ENCODE assay signal across 8 mouse cellular contexts in genomic region chr2:84734351-84734864, GRCm38 (mm10). TPM values are rescaled to one million over a fixed set of nuclear protein-coding genes. Genes with fewer than 3 reads are reported as not detected.
A peak's percentile ranks its signal among the peaks of the same experiment; 100 is the strongest.
DNase-seq lines count a peak whose midpoint lies in the region; ATAC-seq and TF ChIP-seq lines count a peak whose summit lies in the region.

No protein-coding gene starts in this region.

- H3K27ac ChIP-seq in kidney, embryonic 16.5 days (ENCODE audit: low read length), result no peak overlapping the region
- H3K27ac ChIP-seq in hindbrain, postnatal 0 days, result peak overlapping the region; percentile 77
- peak overlapping the region; percentile 79 for H3K27ac ChIP-seq in midbrain, embryonic 16.5 days (ENCODE audit: low read length)

- peak overlapping the region; percentile 70 for H3K4me2 ChIP-seq in kidney, embryonic 16.5 days (replicated peaks; ENCODE audit: low read depth, low read length)
- peak overlapping the region; percentile 75 for H3K4me2 ChIP-seq in hindbrain, postnatal 0 days (ENCODE audit: low read depth, low read length)
- H3K4me2 ChIP-seq in midbrain, embryonic 16.5 days (ENCODE audit: low read length), result peak overlapping the region; percentile 66

- H3K4me1 ChIP-seq in kidney, embryonic 16.5 days (ENCODE audit: insufficient read depth, low read length), result peaks cover 51% of the 10 kb centered on the region
- H3K4me1 ChIP-seq in hindbrain, postnatal 0 days (ENCODE audit: insufficient read depth, low read length), result peaks cover 35% of the 10 kb centered on the region
- H3K4me1 ChIP-seq in midbrain, embryonic 16.5 days (ENCODE audit: control insufficient read depth, insufficient read depth, low read length), result peaks cover 53% of the 10 kb centered on the region

- WGBS in kidney, embryonic 16.5 days, result 0% methylated on average over 11 of the region's 11 CpGs
- WGBS in hindbrain, postnatal 0 days, result 0% methylated on average over 11 of the region's 11 CpGs
- 0% methylated on average over 11 of the region's 11 CpGs for WGBS in midbrain, embryonic 16.5 days

- TF ChIP-seq CTCF in hindbrain, postnatal 0 days (IDR thresholded peaks at IDR 0.05; ENCODE audit: low read depth), result no peak

- H3K27me3 ChIP-seq in kidney, embryonic 16.5 days (ENCODE audit: insufficient read depth, low read length), result no peaks in the 10 kb centered on the region
- no peaks in the 10 kb centered on the region for H3K27me3 ChIP-seq in hindbrain, postnatal 0 days (ENCODE audit: insufficient read depth, low read length)
- no peaks in the 10 kb centered on the region for H3K27me3 ChIP-seq in midbrain, embryonic 16.5 days (ENCODE audit: control insufficient read depth, insufficient read depth, low read depth, low read length)

- H3K9me3 ChIP-seq in kidney, embryonic 16.5 days (ENCODE audit: low read length), result no peaks in the 10 kb centered on the region
- no peaks in the 10 kb centered on the region for H3K9me3 ChIP-seq in hindbrain, postnatal 0 days (ENCODE audit: low read length)
- H3K9me3 ChIP-seq in midbrain, embryonic 16.5 days (replicated peaks; ENCODE audit: control insufficient read depth, low read length, poor library complexity, severe bottlenecking), result no peaks in the 10 kb centered on the region

- H3K4me3 ChIP-seq in kidney, embryonic 16.5 days (ENCODE audit: low read length), result peak overlapping the region; percentile 49
- peak overlapping the region; percentile 47 for H3K4me3 ChIP-seq in hindbrain, postnatal 0 days (ENCODE audit: low read length)
- peak overlapping the region; percentile 49 for H3K4me3 ChIP-seq in midbrain, embryonic 16.5 days (ENCODE audit: low read depth, low read length)

- H3K9ac ChIP-seq in kidney, embryonic 16.5 days (replicated peaks; ENCODE audit: low read length), result peak overlapping the region; percentile 61
- H3K9ac ChIP-seq in hindbrain, postnatal 0 days (replicated peaks; ENCODE audit: low read length), result peak overlapping the region; percentile 70
- peak overlapping the region; percentile 81 for H3K9ac ChIP-seq in midbrain, embryonic 16.5 days (ENCODE audit: low read depth, low read length)

- no peak for ATAC-seq in kidney, embryonic 16.5 days (ENCODE audit: low FRiP score, low TSS enrichment)
- peak; percentile 57 for ATAC-seq in hindbrain, postnatal 0 days
- ATAC-seq in midbrain, embryonic 16.5 days, result peak; percentile 67

- H3K36me3 ChIP-seq in kidney, embryonic 16.5 days (ENCODE audit: insufficient read depth, low read length), result no peaks in the 10 kb centered on the region
- H3K36me3 ChIP-seq in hindbrain, postnatal 0 days (ENCODE audit: insufficient read depth, low read length), result no peaks in the 10 kb centered on the region
- no peaks in the 10 kb centered on the region for H3K36me3 ChIP-seq in midbrain, embryonic 16.5 days (ENCODE audit: control insufficient read depth, insufficient read depth, low read length)

- no peak for DNase-seq in kidney, adult 18-20 months
- DNase-seq in NIH3T3 (ENCODE audit: low read depth), result peak; percentile 52
- DNase-seq in embryo, embryonic 11 days, result peak; percentile 64
- DNase-seq in hindbrain, postnatal 0 days (ENCODE audit: low spot score), result peak; percentile 70
- DNase-seq in urinary bladder, postnatal 14 days (ENCODE audit: low spot score), result no peak
- DNase-seq in gastrocnemius, postnatal 25 days, result no peak

RNA-seq across cellular contexts. Expression of gene Ypel4, which starts 0.6 kb away (rescaled TPM):
- 5.4 and 9.4 TPM in 2 replicates for polyA plus RNA-seq in kidney, embryonic 16.5 days (2015; fragmentation: Nextera tagmentation; extraction: Ambion mirVana)
- 10.0 and 16.8 TPM in 2 replicates for total RNA-seq in hindbrain, postnatal 0 days (2014; rRNA removed)
- 12.3 and 13.1 TPM in 2 replicates for polyA plus RNA-seq in hindbrain, postnatal 0 days (2015; fragmentation: Nextera tagmentation; extraction: Ambion mirVana)
- polyA plus RNA-seq in midbrain, embryonic 16.5 days (2015; fragmentation: Nextera tagmentation; extraction: Ambion mirVana), result 27.7 and 28.1 TPM in 2 replicates
- under 1 TPM; 0.49 to 0.51 TPM for total RNA-seq in gastrocnemius, postnatal 25 days (2021)

RNA-seq across cellular contexts. Expression of gene Clp1, which starts 7.3 kb away (rescaled TPM):
- 31.1 and 32.1 TPM in 2 replicates for polyA plus RNA-seq in kidney, embryonic 16.5 days (2015; fragmentation: Nextera tagmentation; extraction: Ambion mirVana)
- total RNA-seq in hindbrain, postnatal 0 days (2014; rRNA removed), result 6.3 and 14.3 TPM in 2 replicates
- 11.2 and 12.0 TPM in 2 replicates for polyA plus RNA-seq in hindbrain, postnatal 0 days (2015; fragmentation: Nextera tagmentation; extraction: Ambion mirVana)
- 20.1 and 23.0 TPM in 2 replicates for polyA plus RNA-seq in midbrain, embryonic 16.5 days (2015; fragmentation: Nextera tagmentation; extraction: Ambion mirVana)
- 1 to 10 TPM; 3.2 to 3.5 TPM for total RNA-seq in gastrocnemius, postnatal 25 days (2021)

RNA-seq across cellular contexts. Expression of gene Gm19426, which starts 9.0 kb away (rescaled TPM):
- polyA plus RNA-seq in kidney, embryonic 16.5 days (2015; fragmentation: Nextera tagmentation; extraction: Ambion mirVana), result 9.8 and 10.9 TPM in 2 replicates
- total RNA-seq in hindbrain, postnatal 0 days (2014; rRNA removed), result 2.9 and 4.3 TPM in 2 replicates
- polyA plus RNA-seq in hindbrain, postnatal 0 days (2015; fragmentation: Nextera tagmentation; extraction: Ambion mirVana), result 3.8 and 6.1 TPM in 2 replicates
- polyA plus RNA-seq in midbrain, embryonic 16.5 days (2015; fragmentation: Nextera tagmentation; extraction: Ambion mirVana), result 4.3 and 4.8 TPM in 2 replicates
- under 1 TPM; 0.54 to 0.95 TPM for total RNA-seq in gastrocnemius, postnatal 25 days (2021)

RNA-seq across cellular contexts. Expression of gene Zdhhc5, which starts 19.4 kb away (rescaled TPM):
- polyA plus RNA-seq in kidney, embryonic 16.5 days (2015; fragmentation: Nextera tagmentation; extraction: Ambion mirVana), result 30.4 and 30.6 TPM in 2 replicates
- total RNA-seq in hindbrain, postnatal 0 days (2014; rRNA removed), result 38.2 and 41.3 TPM in 2 replicates
- polyA plus RNA-seq in hindbrain, postnatal 0 days (2015; fragmentation: Nextera tagmentation; extraction: Ambion mirVana), result 14.6 and 16.8 TPM in 2 replicates
- 19.5 and 21.3 TPM in 2 replicates for polyA plus RNA-seq in midbrain, embryonic 16.5 days (2015; fragmentation: Nextera tagmentation; extraction: Ambion mirVana)
- 10 to 100 TPM; 56.6 TPM for total RNA-seq in gastrocnemius, postnatal 25 days (2021)

RNA-seq across cellular contexts. Expression of gene Serping1, which starts 40.8 kb away (rescaled TPM):
- 115 and 119 TPM in 2 replicates for polyA plus RNA-seq in kidney, embryonic 16.5 days (2015; fragmentation: Nextera tagmentation; extraction: Ambion mirVana)
- 28.5 and 36.5 TPM in 2 replicates for total RNA-seq in hindbrain, postnatal 0 days (2014; rRNA removed)
- 40.9 and 46.5 TPM in 2 replicates for polyA plus RNA-seq in hindbrain, postnatal 0 days (2015; fragmentation: Nextera tagmentation; extraction: Ambion mirVana)
- 28.3 and 29.0 TPM in 2 replicates for polyA plus RNA-seq in midbrain, embryonic 16.5 days (2015; fragmentation: Nextera tagmentation; extraction: Ambion mirVana)
- 10 to 100 TPM; 46.7 to 59.3 TPM for total RNA-seq in gastrocnemius, postnatal 25 days (2021)

Comparison
In these comparisons a context has a peak if more than half of its experiments do, and no peak if none do; other contexts are left out.
1. DNase-seq: peak in NIH3T3 (single experiment), embryo, embryonic 11 days (single experiment) and hindbrain, postnatal 0 days (single experiment); none in kidney, adult 18-20 months (single experiment), urinary bladder, postnatal 14 days (single experiment) and gastrocnemius, postnatal 25 days (single experiment).
2. Peak in every context shown above with its lines, with median percentiles within 50 percentile points of each other: H3K4me2 ChIP-seq, H3K4me3 ChIP-seq and H3K9ac ChIP-seq.